Mouse (Mus musculus) E14TG2a.4 (cell line): ENCODE measurements around the gene Nfkbil1.
A peak's percentile ranks its signal among the peaks of the same experiment; 100 is the strongest.
"Not testable (repeated sequence)": the region's sequence is repeated elsewhere in the genome, so short reads cannot be mapped to it uniquely, and the experiment has no call there.

ENCODE experiments used
- H3K27me3 ChIP-seq: 2 replicates; pipeline ENCODE4 v1.6.1; 2014; ENCODE audit warnings: low read length, control low read depth; ENCODE audit not compliant: insufficient read depth
- H3K36me3 ChIP-seq: 2 replicates; pipeline ENCODE4 v1.6.1; 2014; ENCODE audit warnings: low read length, control low read depth; ENCODE audit not compliant: insufficient read depth
- H3K4me1 ChIP-seq: replicated peaks from 2 replicates; pipeline ENCODE4 v1.6.1; 2014; ENCODE audit warnings: low read depth, low read length, control low read depth
- H3K4me3 ChIP-seq: replicated peaks from 2 replicates; pipeline ENCODE4 v1.5.1; 2014; ENCODE audit warnings: mild to moderate bottlenecking, low read length
- H3K9me3 ChIP-seq: 2 replicates; pipeline ENCODE4 v1.6.1; 2014; ENCODE audit warnings: low read length, control low read depth
- CTCF ChIP-seq: conservative IDR thresholded peaks from 2 replicates; pipeline ENCODE4 v1.5.1; 2014; ENCODE audit warnings: low read length
- NANOG ChIP-seq: IDR thresholded peaks from 2 replicates; pipeline ENCODE4 v1.6.1; 2014; ENCODE audit warnings: borderline replicate concordance, low read length, mixed read lengths
- POU5F1 ChIP-seq: IDR thresholded peaks from 2 replicates; pipeline ENCODE4 v1.6.1; 2014; ENCODE audit warnings: low read length, borderline replicate concordance

Nfkbil1 gene

GRCm38 (mm10) chr17:35242015-35242941 is 6.7 kb upstream of the Nfkbil1 start:
- peaks cover 47% of the 10 kb centered on the region for H3K36me3 ChIP-seq
- H3K4me1 ChIP-seq: peaks cover 55% of the 10 kb centered on the region
- H3K9me3 ChIP-seq: no peaks in the 10 kb centered on the region
- TF ChIP-seq NANOG (no peak), CTCF (no peak), POU5F1 (no peak)
- H3K4me3 ChIP-seq: peak overlapping the region; percentile 99
- peaks cover 3% of the 10 kb centered on the region for H3K27me3 ChIP-seq

- TF ChIP-seq NANOG (no peak), CTCF (no peak), POU5F1 (no peak)
- Histone ChIP-seq H3K27me3 (peaks cover 11% of the 10 kb centered on the region), H3K4me3 (peak within 1 kb of the TSS; percentile 99), H3K36me3 (peaks cover 39% of the 10 kb centered on the region), H3K9me3 (no peaks in the 10 kb centered on the region), H3K4me1 (peaks cover 53% of the 10 kb centered on the region)
These were observed 5.9 kb upstream of the Nfkbil1 start, which contains the start of gene Ddx39b for GRCm38 (mm10) chr17:35241305-35242014. Ddx39b (plus strand) TSS chr17:35241746.

GRCm38 (mm10) chr17:35240384-35241304 is 5.1 kb upstream of the Nfkbil1 start:
- H3K36me3 ChIP-seq: peaks cover 31% of the 10 kb centered on the region
- peak overlapping the region; percentile 99 for H3K4me3 ChIP-seq
- TF ChIP-seq CTCF: no peak
- no peak for TF ChIP-seq POU5F1
- TF ChIP-seq NANOG: no peak

GRCm38 (mm10) chr17:35239700-35240099 is 4.1 kb upstream of the Nfkbil1 start:
- Histone ChIP-seq H3K9me3 (no peaks in the 10 kb centered on the region), H3K27me3 (peaks cover 11% of the 10 kb centered on the region), H3K4me3 (no peak overlapping the region), H3K36me3 (peaks cover 22% of the 10 kb centered on the region), H3K4me1 (peaks cover 41% of the 10 kb centered on the region)
- no peak for TF ChIP-seq NANOG
- no peak for TF ChIP-seq CTCF
- no peak for TF ChIP-seq POU5F1

More at GRCm38 (mm10) chr17:35240384-35241304, 5.1 kb upstream of the Nfkbil1 start:
- Histone ChIP-seq H3K4me1 (peaks cover 50% of the 10 kb centered on the region), H3K27me3 (peaks cover 11% of the 10 kb centered on the region), H3K9me3 (no peaks in the 10 kb centered on the region)

- Histone ChIP-seq H3K4me3 (no peak overlapping the region), H3K9me3 (no peaks in the 10 kb centered on the region), H3K4me1 (peaks cover 47% of the 10 kb centered on the region), H3K36me3 (peaks cover 15% of the 10 kb centered on the region), H3K27me3 (peaks cover 11% of the 10 kb centered on the region)
- TF ChIP-seq POU5F1 (no peak), CTCF (no peak), NANOG (no peak)
These were observed 1.9 kb upstream of the Nfkbil1 start for GRCm38 (mm10) chr17:35237504-35237903.

- Histone ChIP-seq H3K9me3 (no peaks in the 10 kb centered on the region), H3K27me3 (peaks cover 11% of the 10 kb centered on the region), H3K36me3 (peaks cover 17% of the 10 kb centered on the region), H3K4me1 (peaks cover 52% of the 10 kb centered on the region), H3K4me3 (0 out of 2 replicates have a peak overlapping the region, but pooled peaks have one; percentile 85)
- TF ChIP-seq POU5F1 (no peak), CTCF (no peak), NANOG (no peak)
These were observed 1.4 kb upstream of the Nfkbil1 start for GRCm38 (mm10) chr17:35236996-35237395.

- Histone ChIP-seq H3K4me3 (peak overlapping the region; percentile 85), H3K9me3 (no peaks in the 10 kb centered on the region), H3K36me3 (peaks cover 21% of the 10 kb centered on the region), H3K4me1 (peaks cover 52% of the 10 kb centered on the region), H3K27me3 (peaks cover 11% of the 10 kb centered on the region)
- peak; percentile 96 for TF ChIP-seq CTCF
- TF ChIP-seq POU5F1: no peak
These were observed 776 bp upstream of the Nfkbil1 start for GRCm38 (mm10) chr17:35236390-35236746.

- Histone ChIP-seq H3K4me3 (peak overlapping the region; percentile 85), H3K9me3 (no peaks in the 10 kb centered on the region), H3K27me3 (peaks cover 11% of the 10 kb centered on the region), H3K4me1 (peaks cover 40% of the 10 kb centered on the region), H3K36me3 (peaks cover 34% of the 10 kb centered on the region)
- no peak for TF ChIP-seq NANOG
These were observed 689 bp downstream of the Nfkbil1 start for GRCm38 (mm10) chr17:35234903-35235302.

GRCm38 (mm10) chr17:35234090-35234489 is 1.5 kb downstream of the Nfkbil1 start:
- H3K4me3 ChIP-seq: peak overlapping the region; percentile 85
- H3K36me3 ChIP-seq: peaks cover 42% of the 10 kb centered on the region
- peaks cover 38% of the 10 kb centered on the region for H3K4me1 ChIP-seq
- peaks cover 11% of the 10 kb centered on the region for H3K27me3 ChIP-seq
- not testable (repeated sequence) for H3K9me3 ChIP-seq
